Mouse (Mus musculus) heart, embryonic 15.5 days (tissue): Measurements from ENCODE around the gene Cyp24a1. TPM values are rescaled to one million over a fixed set of nuclear protein-coding genes. Genes with fewer than 3 reads are reported as not detected.

ENCODE experiments used
- ATAC-seq: fragments of 200-750 bp; cut with Nextera tagmentation; replicated peaks from 2 replicates; pipeline ENCODE4 v1.8.0; 2017; ENCODE audit warnings: low read depth, moderate TSS enrichment; ENCODE audit not compliant: insufficient number of reproducible peaks, insufficient read depth, low FRiP score
- H3K27ac ChIP-seq: fragments of 300-500 bp; sonication (generic); 2 replicates; pipeline ENCODE4 v1.5.1; 2015; ENCODE audit warnings: mild to moderate bottlenecking, inconsistent platforms
- H3K27me3 ChIP-seq: fragments of 300-500 bp; sonication (generic); 2 replicates; pipeline ENCODE4 v1.6.1; 2015; ENCODE audit warnings: inconsistent platforms
- H3K36me3 ChIP-seq: fragments of 300-500 bp; sonication (generic); 2 replicates; pipeline ENCODE4 v1.6.1; 2015; ENCODE audit warnings: mild to moderate bottlenecking, inconsistent platforms
- H3K4me1 ChIP-seq: fragments of 300-500 bp; sonication (generic); replicated peaks from 2 replicates; pipeline ENCODE4 v1.6.1; 2015; ENCODE audit warnings: inconsistent platforms
- H3K4me2 ChIP-seq: fragments of 300-500 bp; sonication (generic); 2 replicates; pipeline ENCODE4 v1.6.1; 2015; ENCODE audit warnings: inconsistent platforms, mild to moderate bottlenecking, moderate library complexity
- H3K4me3 ChIP-seq: fragments of 300-500 bp; sonication (generic); 2 replicates; pipeline ENCODE4 v1.5.1; 2015; ENCODE audit warnings: mild to moderate bottlenecking, inconsistent platforms
- H3K9ac ChIP-seq: fragments of 300-500 bp; sonication (generic); 2 replicates; pipeline ENCODE4 v1.6.1; 2015; ENCODE audit warnings: mild to moderate bottlenecking, inconsistent platforms
- H3K9me3 ChIP-seq: fragments of 300-500 bp; sonication (generic); replicated peaks from 2 replicates; pipeline ENCODE4 v1.6.1; 2016; ENCODE audit warnings: inconsistent platforms
- WGBS: fragments of 180-500 bp; shearing (Covaris S2); methylation state at CpG from one replicate; pipeline ENCODE4 v1.1.7; 2015; ENCODE audit warnings: mixed read lengths; 5-methylcytosine and 5-hydroxymethylcytosine counted together
- polyA plus RNA-seq: library from polyadenylated mRNA; unstranded; fragments of >200 nt; fragmentation: Nextera tagmentation; extraction: Ambion mirVana; gene quantifications from 2 replicates; pipeline ENCODE4 v1.2.1, GENCODE M21; 2015

Cyp24a1 gene
- polyA plus RNA-seq, 1 experiment from 2014 or later, result not detected

DNA sequence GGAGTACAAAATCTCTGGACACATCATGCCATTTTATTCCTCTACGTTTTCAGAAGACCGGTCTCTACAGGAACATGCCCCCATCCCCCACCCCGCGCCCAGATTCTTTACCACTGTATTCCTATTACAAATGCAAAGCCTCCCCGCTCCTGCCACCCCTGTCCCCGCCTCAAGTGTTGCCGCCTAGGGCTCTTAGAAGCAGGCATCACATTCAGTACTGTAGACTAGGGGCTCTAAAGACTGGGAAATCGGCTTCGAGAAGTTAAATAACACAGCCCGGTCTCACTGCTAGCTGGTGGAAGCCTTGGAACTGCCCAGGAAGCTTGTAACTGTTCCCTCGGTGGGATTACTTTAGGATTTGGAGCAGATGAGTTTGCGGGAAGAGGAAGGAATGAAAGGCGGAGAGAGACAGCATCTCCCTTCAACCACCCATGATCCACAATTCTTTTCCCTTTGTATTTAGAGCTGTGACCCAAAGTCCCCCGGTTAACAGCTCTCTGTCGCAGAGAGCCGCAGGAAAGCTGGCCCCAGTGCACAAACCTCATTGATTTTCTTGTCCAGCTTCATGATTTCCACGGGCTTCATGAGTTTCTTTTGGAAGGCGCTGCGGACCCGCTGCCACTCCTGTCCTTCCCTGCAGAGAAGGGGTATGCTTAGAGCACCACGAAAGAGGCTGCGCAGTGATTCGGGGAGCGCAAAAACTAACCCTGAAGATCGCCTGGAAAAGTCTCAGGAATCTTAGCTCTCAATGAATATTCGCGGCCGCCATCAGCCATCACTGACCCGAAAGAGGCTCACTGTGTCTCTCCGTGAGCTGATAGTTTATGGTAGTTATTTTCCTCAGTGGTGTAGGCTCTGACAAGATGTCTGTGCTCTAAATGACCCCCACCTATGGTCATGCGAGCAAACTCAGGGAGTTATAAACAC is 1.9 kb downstream of the Cyp24a1 start:
- Histone ChIP-seq H3K27me3 (peaks cover 96% of the 10 kb centered on the region), H3K4me1 (peaks cover 8% of the 10 kb centered on the region), H3K36me3 (no peaks in the 10 kb centered on the region), H3K9ac (no peak overlapping the region), H3K4me3 (no peak overlapping the region), H3K9me3 (no peaks in the 10 kb centered on the region), H3K27ac (no peak overlapping the region), H3K4me2 (no peak overlapping the region)
- WGBS, result 8% methylated on average over 31 of the region's 31 CpGs
- ATAC-seq, result no peak

DNA sequence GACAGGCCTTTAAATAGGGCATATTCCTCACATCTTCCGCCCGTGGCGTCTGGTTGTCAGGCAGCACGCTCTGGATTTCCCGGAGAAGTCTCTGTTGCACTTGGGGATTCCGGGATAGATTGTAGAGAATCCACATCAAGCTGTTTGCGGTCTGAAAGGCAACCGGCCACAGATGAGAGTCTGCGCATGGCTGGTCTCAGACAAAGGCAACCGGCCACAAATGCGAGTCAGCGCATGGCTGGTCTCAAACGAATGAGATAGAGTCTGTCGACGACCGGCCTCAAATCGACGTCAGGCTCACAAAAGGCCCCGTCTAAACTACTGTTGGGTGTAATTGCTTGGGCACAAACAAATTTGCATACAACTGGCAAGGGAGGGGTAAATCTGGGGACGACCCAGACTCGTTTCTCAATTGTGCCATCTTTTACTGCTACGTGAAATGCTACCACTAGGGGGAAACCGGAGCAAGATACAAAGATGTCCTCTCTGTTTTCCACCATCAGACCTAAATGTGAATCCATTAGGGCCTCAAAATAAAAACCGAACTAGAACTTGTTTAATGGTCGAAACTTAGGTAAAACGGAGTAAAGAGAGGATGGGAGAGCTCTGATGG is 8.9 kb downstream of the Cyp24a1 start:
- no peaks in the 10 kb centered on the region for H3K9me3 ChIP-seq
- no peak for ATAC-seq
- H3K36me3 ChIP-seq, result no peaks in the 10 kb centered on the region
- H3K27me3 ChIP-seq, result peaks cover 93% of the 10 kb centered on the region
- no peak overlapping the region for H3K4me2 ChIP-seq
- H3K9ac ChIP-seq, result no peak overlapping the region
- WGBS, result 57% methylated on average over 26 of the region's 26 CpGs
- H3K27ac ChIP-seq, result no peak overlapping the region
- H3K4me3 ChIP-seq, result no peak overlapping the region
- no peaks in the 10 kb centered on the region for H3K4me1 ChIP-seq

DNA sequence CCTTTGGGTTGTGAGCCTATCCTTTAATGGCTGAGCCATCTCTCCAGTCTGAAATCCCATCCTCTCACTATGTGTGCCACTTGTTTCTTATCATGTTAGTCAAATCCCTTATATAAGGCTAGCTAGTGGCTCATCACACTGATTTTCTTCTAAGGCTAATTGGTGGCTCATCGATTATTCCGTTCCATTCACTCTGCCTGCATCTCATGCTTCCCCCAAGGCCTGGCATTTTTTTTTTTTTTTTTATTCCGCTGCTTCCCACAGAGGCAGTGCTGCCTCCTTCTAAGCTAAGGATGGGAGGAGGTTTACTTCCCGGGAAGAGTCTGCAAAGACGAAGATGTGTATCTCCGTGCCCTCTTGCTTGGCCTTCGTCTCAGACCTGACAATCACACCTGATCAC is 9.7 kb downstream of the Cyp24a1 start:
- Histone ChIP-seq H3K9ac (no peak overlapping the region), H3K27ac (no peak overlapping the region), H3K9me3 (no peaks in the 10 kb centered on the region), H3K4me1 (no peaks in the 10 kb centered on the region), H3K4me3 (no peak overlapping the region), H3K4me2 (no peak overlapping the region), H3K36me3 (no peaks in the 10 kb centered on the region), H3K27me3 (peaks cover 95% of the 10 kb centered on the region)
- WGBS, result 76% methylated on average over 7 of the region's 7 CpGs
- no peak for ATAC-seq

DNA sequence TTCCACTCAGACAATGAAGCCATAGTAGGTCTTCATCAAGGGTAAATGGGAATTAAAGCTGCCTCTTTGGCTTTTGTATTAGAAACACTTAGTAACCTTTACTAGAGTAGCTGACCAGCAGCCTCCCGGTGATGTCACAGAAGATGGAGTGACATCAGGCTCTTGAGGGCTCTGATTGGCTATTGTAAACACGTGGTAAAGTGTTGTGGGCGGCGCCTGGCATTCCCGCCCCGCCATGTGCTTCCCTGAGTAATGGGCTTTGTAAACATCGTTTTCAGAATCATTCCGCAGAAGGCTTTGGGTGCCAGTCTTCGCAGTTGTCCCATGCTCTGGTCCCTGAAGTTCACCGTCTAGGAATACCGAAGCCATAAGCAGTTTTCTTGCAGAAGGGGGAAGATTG is 13.0 kb downstream of the Cyp24a1 start:
- 70% methylated on average over 11 of the region's 11 CpGs for WGBS
- H3K27ac ChIP-seq, result no peak overlapping the region
- H3K36me3 ChIP-seq, result no peaks in the 10 kb centered on the region
- H3K4me2 ChIP-seq, result no peak overlapping the region
- peaks cover 96% of the 10 kb centered on the region for H3K27me3 ChIP-seq
- H3K4me3 ChIP-seq, result no peak overlapping the region
- no peaks in the 10 kb centered on the region for H3K9me3 ChIP-seq
- no peaks in the 10 kb centered on the region for H3K4me1 ChIP-seq
- no peak overlapping the region for H3K9ac ChIP-seq
- ATAC-seq, result no peak

DNA sequence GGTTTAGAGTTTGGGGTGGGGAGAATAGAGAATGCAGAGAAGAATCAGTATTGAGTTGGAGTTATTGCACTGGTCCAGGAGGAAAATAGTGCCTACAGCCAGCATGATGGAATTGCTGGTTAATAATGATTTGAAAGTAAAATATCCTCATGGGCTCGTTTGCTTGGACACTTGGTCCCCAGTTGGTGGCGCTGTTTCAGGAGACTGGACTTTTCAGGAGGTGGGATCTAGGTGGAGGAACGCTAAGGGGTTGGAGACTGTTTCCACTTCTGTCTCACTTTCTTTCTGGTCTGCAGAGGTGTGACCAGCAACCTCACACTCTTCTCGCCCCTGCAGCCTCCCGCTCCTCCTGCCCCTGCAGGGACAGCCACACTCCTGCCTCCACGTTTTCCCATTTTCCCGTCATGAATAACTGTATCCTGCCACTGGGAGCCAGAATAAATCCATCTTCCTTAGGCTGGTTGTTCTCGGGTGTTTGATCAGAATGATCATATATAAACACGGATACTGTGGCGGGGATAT is 14.9 kb downstream of the Cyp24a1 start:
- WGBS, result 56% methylated on average over 10 of the region's 10 CpGs
- H3K4me1 ChIP-seq, result no peaks in the 10 kb centered on the region
- no peak overlapping the region for H3K4me3 ChIP-seq
- H3K4me2 ChIP-seq, result no peak overlapping the region
- H3K9me3 ChIP-seq, result no peaks in the 10 kb centered on the region
- H3K27ac ChIP-seq, result no peak overlapping the region
- peaks cover 92% of the 10 kb centered on the region for H3K27me3 ChIP-seq
- H3K36me3 ChIP-seq, result no peaks in the 10 kb centered on the region
- H3K9ac ChIP-seq, result no peak overlapping the region
- ATAC-seq, result no peak

DNA sequence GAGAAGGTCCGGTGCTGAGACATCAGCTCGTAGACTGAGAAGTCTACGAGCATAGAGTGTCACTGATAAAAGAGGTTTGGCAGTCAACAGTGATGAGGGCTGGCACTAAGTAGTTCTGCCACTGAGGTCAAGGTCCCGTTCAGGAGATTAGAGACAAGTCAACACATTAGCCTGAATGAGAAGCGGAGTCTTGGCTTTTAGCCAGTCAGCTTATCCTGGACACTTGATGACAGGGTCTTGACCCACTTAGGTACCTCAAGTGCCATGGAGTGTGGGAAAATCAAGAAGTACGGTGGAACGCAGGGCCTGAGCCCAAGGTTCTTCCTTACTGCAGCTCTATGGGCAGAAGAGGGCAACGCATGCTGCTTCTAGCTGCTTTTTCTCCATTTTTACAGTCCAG is 20.3 kb downstream of the Cyp24a1 start:
- Histone ChIP-seq H3K36me3 (no peaks in the 10 kb centered on the region), H3K9me3 (0 out of 2 replicates have a peak, but pooled peaks cover 4% of the 10 kb centered on the region), H3K4me3 (no peak overlapping the region), H3K27me3 (peaks cover 83% of the 10 kb centered on the region), H3K4me1 (0 out of 2 replicates have a peak, but pooled peaks cover 4% of the 10 kb centered on the region), H3K27ac (no peak overlapping the region), H3K9ac (no peak overlapping the region), H3K4me2 (no peak overlapping the region)
- ATAC-seq, result peak; percentile 64; the same call in 1 of the 2 replicates
- 30% methylated on average over 8 of the region's 8 CpGs for WGBS

DNA sequence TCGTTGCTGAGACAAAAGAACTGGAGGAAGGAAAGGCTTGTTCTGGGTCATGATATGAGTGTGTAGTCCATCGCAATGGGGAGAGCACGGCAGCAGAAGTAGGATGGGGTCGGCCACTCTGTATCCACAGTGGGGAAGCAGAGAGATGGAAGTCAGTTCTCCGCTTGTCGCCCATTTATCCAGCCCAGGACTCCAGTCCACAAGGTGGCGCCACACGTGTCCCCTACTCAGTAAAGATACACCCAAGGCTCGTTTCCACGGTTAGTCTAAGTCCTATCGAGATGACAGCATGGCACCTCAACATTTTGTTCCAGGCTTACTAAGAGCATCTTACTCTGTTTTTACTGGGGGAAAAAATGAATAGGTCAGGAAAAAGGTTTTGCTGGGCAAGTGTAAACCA is 20.7 kb downstream of the Cyp24a1 start:
- H3K27ac ChIP-seq, result no peak overlapping the region
- H3K4me2 ChIP-seq, result no peak overlapping the region
- no peak overlapping the region for H3K9ac ChIP-seq
- H3K27me3 ChIP-seq, result peaks cover 83% of the 10 kb centered on the region
- 0 out of 2 replicates have a peak, but pooled peaks cover 4% of the 10 kb centered on the region for H3K9me3 ChIP-seq
- ATAC-seq, result no peak
- WGBS, result 67% methylated on average over 11 of the region's 11 CpGs
- H3K36me3 ChIP-seq, result no peaks in the 10 kb centered on the region
- 0 out of 2 replicates have a peak, but pooled peaks cover 4% of the 10 kb centered on the region for H3K4me1 ChIP-seq
- H3K4me3 ChIP-seq, result no peak overlapping the region

DNA sequence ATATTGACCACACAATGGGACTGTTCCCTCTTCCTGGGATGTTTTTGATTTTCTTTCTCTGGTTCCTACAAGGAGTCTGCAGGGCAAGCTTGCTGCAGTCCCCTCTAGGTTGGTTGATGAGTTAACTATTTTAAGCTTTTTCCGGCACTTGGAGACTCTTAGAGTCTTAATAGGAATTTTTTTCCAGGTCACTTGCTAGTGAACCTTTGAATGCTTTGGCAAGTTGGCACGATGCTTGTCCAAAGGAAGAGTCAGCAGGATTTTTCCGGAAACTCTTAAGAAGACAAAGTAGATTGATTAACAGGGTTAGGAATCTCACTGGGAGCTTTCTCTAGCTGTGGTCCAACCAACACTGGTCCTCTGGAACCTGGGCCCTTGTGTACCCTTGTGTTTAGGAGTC is 21.8 kb downstream of the Cyp24a1 start:
- Histone ChIP-seq H3K9me3 (0 out of 2 replicates have a peak, but pooled peaks cover 4% of the 10 kb centered on the region), H3K9ac (no peak overlapping the region), H3K27ac (no peak overlapping the region), H3K4me1 (0 out of 2 replicates have a peak, but pooled peaks cover 4% of the 10 kb centered on the region), H3K27me3 (peaks cover 83% of the 10 kb centered on the region), H3K4me2 (no peak overlapping the region), H3K4me3 (no peak overlapping the region), H3K36me3 (no peaks in the 10 kb centered on the region)
- 73% methylated on average over 3 of the region's 3 CpGs for WGBS
- no peak for ATAC-seq

DNA sequence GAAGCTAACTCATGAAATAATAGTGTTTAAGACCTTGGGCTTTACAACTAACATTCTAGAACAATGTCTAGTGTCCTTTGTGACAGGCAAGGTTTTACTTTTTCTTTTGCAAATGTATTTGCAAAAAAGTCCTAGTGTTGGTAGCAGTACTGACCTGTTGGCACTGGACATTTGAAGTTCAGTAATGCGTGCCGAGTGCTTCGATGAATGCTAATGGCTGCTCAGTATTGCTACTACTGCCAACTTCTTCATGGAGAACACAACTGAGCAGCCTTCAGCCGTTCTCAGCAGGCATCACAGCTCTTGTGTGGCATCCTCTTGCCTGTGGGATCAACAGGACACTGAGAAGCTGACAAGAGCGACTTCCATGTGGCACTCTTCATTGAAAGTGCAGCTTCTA is 22.8 kb downstream of the Cyp24a1 start:
- H3K27me3 ChIP-seq, result peaks cover 83% of the 10 kb centered on the region
- H3K9ac ChIP-seq, result no peak overlapping the region
- H3K9me3 ChIP-seq, result 0 out of 2 replicates have a peak, but pooled peaks cover 4% of the 10 kb centered on the region
- no peak for ATAC-seq
- no peaks in the 10 kb centered on the region for H3K36me3 ChIP-seq
- no peak overlapping the region for H3K27ac ChIP-seq
- no peak overlapping the region for H3K4me2 ChIP-seq
- WGBS, result 93% methylated on average over 5 of the region's 5 CpGs
- no peak overlapping the region for H3K4me3 ChIP-seq
- peaks cover 4% of the 10 kb centered on the region; the same call in 1 of the 2 replicates for H3K4me1 ChIP-seq

DNA sequence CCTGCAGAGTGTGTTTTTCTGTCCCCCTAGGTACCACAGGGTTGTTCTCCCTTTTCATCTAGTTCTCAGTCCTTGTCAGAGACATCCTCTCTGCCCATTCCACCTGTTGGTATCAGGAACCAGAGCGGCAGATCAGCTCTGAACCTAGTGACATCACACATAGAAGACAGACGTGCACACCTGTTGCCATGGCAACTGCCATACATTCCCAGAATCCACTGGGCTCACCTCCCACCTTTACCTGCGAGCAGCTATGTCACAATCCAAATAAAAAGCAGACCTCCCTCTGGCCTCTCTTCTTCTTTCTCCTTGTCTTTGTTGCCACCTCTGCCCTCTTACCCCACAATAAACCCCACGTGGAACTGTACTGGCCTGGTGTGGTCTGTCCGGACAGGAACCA is 26.4 kb downstream of the Cyp24a1 start:
- Histone ChIP-seq H3K27ac (no peak overlapping the region), H3K9ac (no peak overlapping the region), H3K4me3 (no peak overlapping the region), H3K9me3 (0 out of 2 replicates have a peak, but pooled peaks cover 4% of the 10 kb centered on the region), H3K4me2 (no peak overlapping the region), H3K27me3 (peaks cover 91% of the 10 kb centered on the region), H3K36me3 (no peaks in the 10 kb centered on the region), H3K4me1 (no peaks in the 10 kb centered on the region; the same call in 1 of the 2 replicates)
- WGBS, result 83% methylated on average over 5 of the region's 5 CpGs
- no peak for ATAC-seq

DNA sequence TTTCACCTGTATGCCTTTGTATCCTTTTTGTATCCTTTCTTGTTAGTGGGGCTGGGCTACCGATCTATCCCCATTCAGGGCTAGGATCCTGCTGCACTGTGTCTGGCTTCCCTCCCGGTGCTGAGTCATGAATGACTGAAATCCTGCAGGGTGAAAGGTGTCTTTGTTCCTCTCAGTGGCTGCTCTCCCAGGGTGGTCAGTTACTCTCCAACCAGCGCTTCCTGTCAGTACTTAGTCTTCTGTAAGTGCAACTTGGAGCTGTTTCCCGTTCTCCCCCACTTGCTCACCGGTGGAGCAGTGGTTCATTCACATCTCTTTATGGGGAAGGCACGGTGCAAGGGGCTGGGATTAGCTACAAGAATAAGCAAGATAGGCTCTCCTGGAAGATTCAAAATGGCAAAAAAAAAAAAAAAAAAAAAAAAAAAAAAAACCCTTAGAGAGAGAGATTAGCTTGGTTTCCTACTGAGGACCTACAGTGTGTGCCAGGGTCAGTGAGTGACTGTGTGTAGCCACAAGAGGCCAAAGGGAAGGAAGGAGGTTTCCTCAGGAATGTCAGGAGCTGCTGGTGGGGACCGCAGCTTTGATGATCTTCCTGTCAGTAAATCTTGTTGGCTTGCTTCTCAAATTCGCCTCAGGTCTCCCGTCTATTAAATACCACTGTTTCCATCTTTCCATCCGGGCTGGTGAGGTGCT is 27.2 kb downstream of the Cyp24a1 start:
- Histone ChIP-seq H3K36me3 (no peaks in the 10 kb centered on the region), H3K27me3 (peaks cover 86% of the 10 kb centered on the region), H3K4me1 (no peaks in the 10 kb centered on the region; the same call in 1 of the 2 replicates), H3K27ac (no peak overlapping the region), H3K4me3 (no peak overlapping the region), H3K9me3 (0 out of 2 replicates have a peak, but pooled peaks cover 4% of the 10 kb centered on the region), H3K9ac (no peak overlapping the region), H3K4me2 (peak overlapping the region; percentile 9; the same call in 1 of the 2 replicates)
- ATAC-seq, result no peak; the same call in 1 of the 2 replicates
- 12% methylated on average over 10 of the region's 10 CpGs for WGBS
